Mouse (Mus musculus) heart, adult 2 months (tissue): ENCODE measurements at regions not wholly inside any gene's neighbourhood (a gene's known extent, or its start where the extent isn't known, plus 50 kb on each side); places are given as distances from the start of the nearest gene placed in this dataset.

Experiments used
- CTCF ChIP-seq: fragments of 200-600 bp; IDR thresholded peaks from 2 replicates; pipeline ENCODE4 v1.8.1; 2022; ENCODE audit warnings: antibody characterized with exemption, mild to moderate bottlenecking, moderate library complexity
- EP300 ChIP-seq: fragments of 200-500 bp; IDR thresholded peaks from 2 replicates; pipeline ENCODE4 v1.6.1; 2011; ENCODE audit warnings: low read depth, low read length, control low read depth; ENCODE audit not compliant: insufficient read depth
- POLR2A ChIP-seq: fragments of 200-500 bp; IDR thresholded peaks from 2 replicates; pipeline ENCODE4 v1.6.1; 2011; ENCODE audit warnings: mild to moderate bottlenecking, low read depth, low read length, control low read depth; ENCODE audit not compliant: insufficient read depth

DNA sequence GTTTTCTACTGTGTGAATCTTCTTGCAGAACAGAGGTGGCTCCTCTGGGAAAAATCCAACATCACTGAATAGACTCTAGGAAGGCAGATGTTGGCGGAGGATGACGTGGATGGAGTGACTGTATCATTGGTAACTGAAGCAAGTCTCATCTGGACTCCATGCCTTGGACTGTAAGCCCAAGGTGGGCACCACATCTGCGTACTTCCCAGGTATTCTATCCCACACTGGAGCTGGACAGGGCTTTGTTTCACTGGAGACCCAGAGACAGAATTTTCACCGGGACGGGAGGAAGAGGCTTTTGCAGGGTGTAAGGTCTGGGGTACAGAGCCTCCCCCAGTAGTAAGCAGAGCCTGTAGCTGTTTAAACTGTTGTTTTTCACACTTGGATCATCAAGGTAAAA is 52.1 kb upstream of the Hmga2 start:
- no peak for TF ChIP-seq CTCF
- no peak for TF ChIP-seq POLR2A
- no peak for TF ChIP-seq EP300
